ENCODE assay signal across 25 mouse cellular contexts in the genomic region with DNA sequence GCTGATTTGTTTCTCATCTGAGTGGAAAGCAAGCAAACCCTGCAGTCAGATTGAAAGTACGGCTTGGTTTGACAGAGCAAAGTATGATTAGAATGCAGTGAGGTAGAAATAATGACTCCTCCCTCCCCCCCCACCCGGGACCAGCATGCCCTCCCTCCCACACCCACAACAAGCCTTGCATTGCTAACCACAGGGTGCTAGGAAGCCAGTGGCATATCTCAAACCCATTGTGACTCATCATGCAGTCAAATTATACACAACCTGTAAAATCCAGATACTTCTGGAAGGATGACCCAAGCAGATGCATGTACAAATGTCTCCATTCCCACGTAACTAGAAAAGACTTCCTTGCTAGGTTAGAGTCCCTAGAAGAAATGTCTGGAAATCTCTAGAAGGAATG.
"Had no signal": no experiment of that assay in that cellular context is flagged by ENCODE, and none has a peak within 500 bp of the region (broad histone marks: within the 10 kb centered on the region; RNA-seq: fewer than 3 reads in every experiment).

No protein-coding gene starts in this region.

- H3K4me3 ChIP-seq: heart, adult 2 months; heart, embryonic 13.5 days; heart, embryonic 15.5 days; hindbrain, embryonic 12.5 days; hindbrain, embryonic 15.5 days; kidney, embryonic 15.5 days; limb, embryonic 13.5 days; limb, embryonic 15.5 days had no signal

- H3K4me1 ChIP-seq: heart, embryonic 13.5 days; heart, embryonic 15.5 days; hindbrain, embryonic 12.5 days; hindbrain, embryonic 15.5 days; limb, embryonic 13.5 days; limb, embryonic 15.5 days had no signal

- H3K9me3 ChIP-seq: heart, embryonic 13.5 days; heart, embryonic 15.5 days; hindbrain, embryonic 12.5 days; hindbrain, embryonic 15.5 days; kidney, embryonic 15.5 days; limb, embryonic 13.5 days; limb, embryonic 15.5 days had no signal

- DNase-seq: gastrocnemius, postnatal 14 days; gastrocnemius, postnatal 36 days; heart, adult 11 months; heart, adult 2 months; heart, postnatal 14 days; heart, postnatal 36 days; kidney, adult 11 months; kidney, adult 2 months; kidney, adult 9 months; kidney, postnatal 14 days; kidney, postnatal 36 days; layer of hippocampus, adult 9-11 months; layer of hippocampus, postnatal 36 days; left cerebral cortex, postnatal 4 days had no signal

- ATAC-seq: hindbrain, postnatal 0 days; intestine, embryonic 16.5 days had no signal

- H3K27ac ChIP-seq: heart, adult 2 months; heart, embryonic 13.5 days; heart, embryonic 15.5 days; hindbrain, embryonic 12.5 days; hindbrain, embryonic 15.5 days; hindbrain, postnatal 0 days; kidney, embryonic 15.5 days; kidney, postnatal 0 days; limb, embryonic 13.5 days; limb, embryonic 15.5 days had no signal

- H3K9ac ChIP-seq: heart, embryonic 13.5 days; heart, embryonic 15.5 days; hindbrain, embryonic 12.5 days; hindbrain, embryonic 15.5 days; kidney, embryonic 15.5 days; limb, embryonic 13.5 days; limb, embryonic 15.5 days had no signal

- H3K27me3 ChIP-seq: heart, embryonic 13.5 days; heart, embryonic 15.5 days; hindbrain, embryonic 12.5 days; hindbrain, embryonic 15.5 days; kidney, embryonic 15.5 days; limb, embryonic 13.5 days; limb, embryonic 15.5 days had no signal

- H3K4me2 ChIP-seq: heart, embryonic 11.5 days; heart, embryonic 13.5 days; heart, embryonic 15.5 days; hindbrain, embryonic 12.5 days; hindbrain, embryonic 15.5 days; kidney, embryonic 15.5 days; limb, embryonic 13.5 days; limb, embryonic 15.5 days had no signal

- H3K36me3 ChIP-seq: heart, embryonic 13.5 days; heart, embryonic 15.5 days; hindbrain, embryonic 12.5 days; hindbrain, embryonic 15.5 days; kidney, embryonic 15.5 days; limb, embryonic 13.5 days; limb, embryonic 15.5 days had no signal
